Mouse (Mus musculus): Measurements from ENCODE around the gene Dok5. TPM values are rescaled to one million over a fixed set of nuclear protein-coding genes. Genes with fewer than 3 reads are reported as not detected.

Dok5 gene
- total and polyA plus RNA-seq, 3 experiments = not detected

DNA sequence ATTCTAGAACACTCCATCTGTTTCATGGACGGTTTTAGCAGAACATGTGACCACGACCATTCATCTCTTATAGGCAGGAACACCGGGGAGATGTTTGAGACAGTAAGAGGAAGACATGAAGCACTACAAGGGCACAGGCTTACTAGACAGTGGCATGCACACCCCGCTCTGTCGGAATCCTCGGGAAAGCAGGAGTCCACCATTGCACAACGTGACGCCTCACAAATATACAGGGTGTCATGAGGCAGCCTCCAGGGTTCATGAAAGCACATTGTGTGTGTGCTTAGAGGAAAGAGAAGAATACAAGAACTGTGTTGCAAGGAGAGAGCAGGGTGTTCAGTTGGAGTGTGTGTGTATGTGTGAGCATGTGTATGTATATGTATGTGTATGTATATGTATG lies 184.0 kb downstream of the Dok5 start:
- H3K9me3 ChIP-seq (replicated peaks; ENCODE audit: insufficient read depth, low read length) = no peaks in the 10 kb centered on the region

GRCm38 (mm10) chr2:170922260-170922659 lies 190.7 kb downstream of the Dok5 start:
- no peak for DNase-seq (ENCODE audit: low read depth, low spot score)
- Histone ChIP-seq H3K36me3 (ENCODE audit: control insufficient read depth in 1 of 2, insufficient read depth in 2 of 2, low read length in 2 of 2) (no peaks in the 10 kb centered on the region), H3K4me3 (ENCODE audit: control insufficient read depth in 1 of 2, insufficient read depth in 1 of 2, low read depth in 2 of 2, low read length in 2 of 2) (no peak overlapping the region), H3K27ac (ENCODE audit: control insufficient read depth, low read depth, low read length) (no peak overlapping the region), H3K79me2 (ENCODE audit: control insufficient read depth, insufficient read depth, low read length, poor library complexity) (no peaks in the 10 kb centered on the region), H3K9me3 (replicated peaks; ENCODE audit: insufficient read depth, low read length) (no peaks in the 10 kb centered on the region), H3K4me1 (ENCODE audit: control insufficient read depth in 1 of 2, insufficient read depth in 2 of 2, low read length in 2 of 2) (no peaks in the 10 kb centered on the region), H3K27me3 (ENCODE audit: control insufficient read depth in 1 of 2, insufficient read depth in 2 of 2, low read length in 2 of 2) (no peaks in the 10 kb centered on the region), H3K9ac (ENCODE audit: control insufficient read depth, low read depth, low read length, poor library complexity, severe bottlenecking) (no peak overlapping the region)
- TF ChIP-seq POLR2AphosphoS5 (IDR thresholded peaks at IDR 0.05; ENCODE audit: borderline replicate concordance, low read depth, low read length) = no peak
- no peak for TF ChIP-seq SIN3A (IDR thresholded peaks at IDR 0.05; ENCODE audit: low read length)
- no peak for TF ChIP-seq EP300 (IDR thresholded peaks at IDR 0.05; ENCODE audit: low read depth in 1 of 2, low read length in 2 of 2)
- no peak for TF ChIP-seq ELF1 (IDR thresholded peaks at IDR 0.05; ENCODE audit: low read depth, low read length)
- TF ChIP-seq MAFK (IDR thresholded peaks at IDR 0.05; ENCODE audit: borderline replicate concordance, low read depth, low read length) = no peak
- TF ChIP-seq MAX (IDR thresholded peaks at IDR 0.05; ENCODE audit: low read length) = no peak
- TF ChIP-seq MYB (IDR thresholded peaks at IDR 0.05; ENCODE audit: low read depth, low read length) = no peak
- no peak for TF ChIP-seq USF1 (IDR thresholded peaks at IDR 0.05; ENCODE audit: low read depth, low read length)
- no peak for TF ChIP-seq RAD21 (IDR thresholded peaks at IDR 0.05; ENCODE audit: low read depth, low read length)
- no peak for TF ChIP-seq GATA1 (IDR thresholded peaks at IDR 0.05; ENCODE audit: low read depth, low read length)
- no peak for TF ChIP-seq ZKSCAN1 (IDR thresholded peaks at IDR 0.05; ENCODE audit: low read depth, low read length)
- TF ChIP-seq HCFC1 (IDR thresholded peaks at IDR 0.05; ENCODE audit: low read depth, low read length) = no peak
- TF ChIP-seq NELFE (IDR thresholded peaks at IDR 0.05; ENCODE audit: low read depth, low read length) = no peak

More for the DNA sequence above, 184.0 kb downstream of the Dok5 start:
- H3K36me3 ChIP-seq (ENCODE audit: control insufficient read depth in 1 of 2, insufficient read depth in 2 of 2, low read length in 2 of 2) = no peaks in the 10 kb centered on the region
- no peak overlapping the region for H3K27ac ChIP-seq (ENCODE audit: control insufficient read depth, low read depth, low read length)
- no peak for TF ChIP-seq GABPA (IDR thresholded peaks at IDR 0.05; ENCODE audit: low read depth, low read length)
- TF ChIP-seq TAL1 (IDR thresholded peaks at IDR 0.05; ENCODE audit: low read length) = no peak
- no peak for TF ChIP-seq RCOR1 (IDR thresholded peaks at IDR 0.05; ENCODE audit: low read depth, low read length)
- TF ChIP-seq TBP (IDR thresholded peaks at IDR 0.05; ENCODE audit: low read depth, low read length) = no peak
- no peak for TF ChIP-seq ZMIZ1 (IDR thresholded peaks at IDR 0.05; ENCODE audit: low read depth, low read length)
- TF ChIP-seq RAD21 (IDR thresholded peaks at IDR 0.05; ENCODE audit: low read depth, low read length) = no peak
- no peak for TF ChIP-seq UBTF (IDR thresholded peaks at IDR 0.05; ENCODE audit: borderline replicate concordance, insufficient read depth, low read depth, low read length)
- no peak for TF ChIP-seq MYB (IDR thresholded peaks at IDR 0.05; ENCODE audit: low read depth, low read length)
- TF ChIP-seq POLR2AphosphoS5 (IDR thresholded peaks at IDR 0.05; ENCODE audit: borderline replicate concordance, low read depth, low read length) = no peak
- TF ChIP-seq EP300 (IDR thresholded peaks at IDR 0.05; ENCODE audit: low read depth in 1 of 2, low read length in 2 of 2) = no peak
- TF ChIP-seq ELF1 (IDR thresholded peaks at IDR 0.05; ENCODE audit: low read depth, low read length) = no peak
- TF ChIP-seq MAX (IDR thresholded peaks at IDR 0.05; ENCODE audit: low read length) = no peak
- TF ChIP-seq ZKSCAN1 (IDR thresholded peaks at IDR 0.05; ENCODE audit: low read depth, low read length) = no peak
- H3K27me3 ChIP-seq (ENCODE audit: control insufficient read depth in 1 of 2, insufficient read depth in 2 of 2, low read length in 2 of 2) = no peaks in the 10 kb centered on the region
- no peak for DNase-seq (ENCODE audit: low read depth, low spot score)
- H3K4me1 ChIP-seq (ENCODE audit: control insufficient read depth in 1 of 2, insufficient read depth in 2 of 2, low read length in 2 of 2) = no peaks in the 10 kb centered on the region
- no peaks in the 10 kb centered on the region for H3K79me2 ChIP-seq (ENCODE audit: control insufficient read depth, insufficient read depth, low read length, poor library complexity)
- H3K9ac ChIP-seq (ENCODE audit: control insufficient read depth, low read depth, low read length, poor library complexity, severe bottlenecking) = no peak overlapping the region
- H3K4me3 ChIP-seq (ENCODE audit: control insufficient read depth in 1 of 2, insufficient read depth in 1 of 2, low read depth in 2 of 2, low read length in 2 of 2) = no peak overlapping the region
